Mouse (Mus musculus) liver, postnatal 0 days (tissue): ENCODE data around the gene Scp2. TPM values are rescaled to one million over a fixed set of nuclear protein-coding genes. Genes with fewer than 3 reads are reported as not detected.

Source experiments
- ATAC-seq: fragments of 200-750 bp; cut with Nextera tagmentation; 2 replicates; pipeline ENCODE4 v1.8.0; 2017; ENCODE audit warnings: mild to moderate bottlenecking, moderate library complexity
- DNase-seq: peaks from one replicate; pipeline ENCODE4 v3.0.0-alpha.2; 2016
- H3K27ac ChIP-seq: fragments of 300-500 bp; sonication (generic); 2 replicates; pipeline ENCODE4 v1.5.1; 2014; ENCODE audit warnings: antibody characterized with exemption, moderate library complexity, mild to moderate bottlenecking, low read depth
- H3K27me3 ChIP-seq: fragments of 300-500 bp; sonication (generic); 2 replicates; pipeline ENCODE4 v1.6.1; 2014; ENCODE audit warnings: low read length, control low read depth, mixed read lengths; ENCODE audit not compliant: insufficient read depth
- H3K36me3 ChIP-seq: fragments of 300-500 bp; sonication (generic); replicated peaks from 2 replicates; pipeline ENCODE4 v1.6.1; 2014; ENCODE audit warnings: mild to moderate bottlenecking, control low read depth, low read length, moderate library complexity, mixed read lengths; ENCODE audit not compliant: insufficient read depth
- H3K4me1 ChIP-seq: fragments of 300-500 bp; sonication (generic); 2 replicates; pipeline ENCODE4 v1.6.1; 2014; ENCODE audit warnings: antibody characterized with exemption, mild to moderate bottlenecking, control low read depth; ENCODE audit not compliant: insufficient read depth
- H3K4me2 ChIP-seq: fragments of 300-500 bp; sonication (generic); 2 replicates; pipeline ENCODE4 v1.6.1; 2014; ENCODE audit warnings: low read depth, mild to moderate bottlenecking, low read length, moderate library complexity, mixed read lengths
- H3K4me3 ChIP-seq: fragments of 300-500 bp; sonication (generic); 2 replicates; pipeline ENCODE4 v1.5.1; 2014; ENCODE audit warnings: low read depth, low read length
- H3K9ac ChIP-seq: fragments of 300-500 bp; sonication (generic); replicated peaks from 2 replicates; pipeline ENCODE4 v1.6.1; 2014; ENCODE audit warnings: mild to moderate bottlenecking, moderate library complexity
- H3K9me3 ChIP-seq: fragments of 300-500 bp; sonication (generic); 2 replicates; pipeline ENCODE4 v1.6.1; 2016; ENCODE audit warnings: mild to moderate bottlenecking, control low read depth, low read length, mixed read lengths
- CTCF ChIP-seq: sonication (generic); IDR thresholded peaks from 2 replicates; pipeline ENCODE4 v1.5.1; 2016; ENCODE audit warnings: antibody characterized with exemption, low read depth
- EP300 ChIP-seq: IDR thresholded peaks from 2 replicates; pipeline ENCODE4 v1.6.1; 2016; ENCODE audit warnings: antibody characterized with exemption, low read depth, mild to moderate bottlenecking
- WGBS: fragments of 180-500 bp; shearing (Covaris S2); extraction: QIAGEN DNeasy Blood & Tissue Kit; methylation state at CpG from one replicate; pipeline ENCODE4 v1.1.7; 2014; ENCODE audit not compliant: insufficient replicate concordance; 5-methylcytosine and 5-hydroxymethylcytosine counted together
- polyA plus RNA-seq: library from polyadenylated mRNA; unstranded; fragments of >200 nt; fragmentation: Nextera tagmentation; extraction: Ambion mirVana; gene quantifications from 2 replicates; pipeline ENCODE4 v1.2.1, GENCODE M21; 2015

Gene Scp2
- polyA plus RNA-seq, 1 experiment from 2014 or later: 1,508 TPM

GRCm38 (mm10) chr4:108130452-108130851 is 14.3 kb downstream of the Scp2 start:
- no peak overlapping the region for H3K27ac ChIP-seq
- H3K4me1 ChIP-seq: no peaks in the 10 kb centered on the region
- H3K9ac ChIP-seq: no peak overlapping the region
- DNase-seq: no peak
- no peak for ATAC-seq
- H3K4me3 ChIP-seq: no peak overlapping the region
- no peaks in the 10 kb centered on the region for H3K9me3 ChIP-seq
- WGBS: 74% methylated on average over 3 of the region's 3 CpGs
- no peaks in the 10 kb centered on the region for H3K27me3 ChIP-seq
- no peak for TF ChIP-seq EP300
- no peak for TF ChIP-seq CTCF
- H3K36me3 ChIP-seq: no peaks in the 10 kb centered on the region
- no peak overlapping the region for H3K4me2 ChIP-seq

GRCm38 (mm10) chr4:108128339-108128738 is 16.5 kb downstream of the Scp2 start:
- no peaks in the 10 kb centered on the region for H3K9me3 ChIP-seq
- 78% methylated on average over 2 of the region's 2 CpGs for WGBS
- H3K4me3 ChIP-seq: no peak overlapping the region
- ATAC-seq (no peak), DNase-seq (no peak)
- no peaks in the 10 kb centered on the region for H3K36me3 ChIP-seq
- H3K27ac ChIP-seq: no peak overlapping the region
- H3K4me2 ChIP-seq: no peak overlapping the region
- H3K4me1 ChIP-seq: no peaks in the 10 kb centered on the region
- TF ChIP-seq CTCF (no peak), EP300 (no peak)
- H3K9ac ChIP-seq: no peak overlapping the region
- no peaks in the 10 kb centered on the region for H3K27me3 ChIP-seq

- no peak overlapping the region for H3K27ac ChIP-seq
- no peaks in the 10 kb centered on the region for H3K9me3 ChIP-seq
- H3K4me2 ChIP-seq: no peak overlapping the region
- H3K4me3 ChIP-seq: no peak overlapping the region
- H3K9ac ChIP-seq: no peak overlapping the region
- no peak for TF ChIP-seq EP300
- no peak for TF ChIP-seq CTCF
- 79% methylated on average over 5 of the region's 5 CpGs for WGBS
- no peaks in the 10 kb centered on the region for H3K36me3 ChIP-seq
- no peaks in the 10 kb centered on the region for H3K4me1 ChIP-seq
- no peaks in the 10 kb centered on the region for H3K27me3 ChIP-seq
- DNase-seq (no peak), ATAC-seq (no peak)
Observed at GRCm38 (mm10) chr4:108127516-108127915, 17.3 kb downstream of the Scp2 start.

- Histone ChIP-seq H3K4me1 (no peaks in the 10 kb centered on the region), H3K4me2 (no peak overlapping the region), H3K9ac (no peak overlapping the region), H3K9me3 (no peaks in the 10 kb centered on the region), H3K36me3 (no peaks in the 10 kb centered on the region), H3K27ac (no peak overlapping the region), H3K27me3 (no peaks in the 10 kb centered on the region), H3K4me3 (no peak overlapping the region)
- TF ChIP-seq CTCF: no peak
- TF ChIP-seq EP300: no peak
- no peak for ATAC-seq
- DNase-seq: no peak
- 72% methylated on average over 4 of the region's 4 CpGs for WGBS
Observed at GRCm38 (mm10) chr4:108126260-108126659, 18.5 kb downstream of the Scp2 start.

- Histone ChIP-seq H3K9ac (no peak overlapping the region), H3K4me1 (no peaks in the 10 kb centered on the region), H3K36me3 (no peaks in the 10 kb centered on the region), H3K4me2 (no peak overlapping the region), H3K9me3 (no peaks in the 10 kb centered on the region), H3K27ac (no peak overlapping the region), H3K4me3 (no peak overlapping the region), H3K27me3 (no peaks in the 10 kb centered on the region)
- no peak for TF ChIP-seq EP300
- no peak for TF ChIP-seq CTCF
- DNase-seq (no peak), ATAC-seq (peak; percentile 51)
- WGBS: 57% methylated on average over 1 of the region's 1 CpGs
Observed at GRCm38 (mm10) chr4:108124104-108124503, 20.7 kb downstream of the Scp2 start.

GRCm38 (mm10) chr4:108117924-108118876 is 26.6 kb downstream of the Scp2 start:
- Histone ChIP-seq H3K36me3 (no peaks in the 10 kb centered on the region), H3K27me3 (no peaks in the 10 kb centered on the region), H3K9me3 (no peaks in the 10 kb centered on the region), H3K9ac (peak overlapping the region; percentile 67), H3K4me2 (peak overlapping the region; percentile 73), H3K4me1 (no peaks in the 10 kb centered on the region), H3K27ac (peak overlapping the region; percentile 93), H3K4me3 (peak overlapping the region; percentile 68)
- TF ChIP-seq EP300 (no peak), CTCF (0 out of 2 replicates have a peak, but pooled peaks have one; percentile 6)
- DNase-seq: peak; percentile 96
- ATAC-seq: peak; percentile 89
- 8% methylated on average over 43 of the region's 45 CpGs for WGBS
